Mouse (Mus musculus): ENCODE measurements around the gene Btbd9. TPM values are rescaled to one million over a fixed set of nuclear protein-coding genes. Genes with fewer than 3 reads are reported as not detected.

Gene Btbd9
- total RNA-seq, 1 experiment = 28.2 TPM

DNA sequence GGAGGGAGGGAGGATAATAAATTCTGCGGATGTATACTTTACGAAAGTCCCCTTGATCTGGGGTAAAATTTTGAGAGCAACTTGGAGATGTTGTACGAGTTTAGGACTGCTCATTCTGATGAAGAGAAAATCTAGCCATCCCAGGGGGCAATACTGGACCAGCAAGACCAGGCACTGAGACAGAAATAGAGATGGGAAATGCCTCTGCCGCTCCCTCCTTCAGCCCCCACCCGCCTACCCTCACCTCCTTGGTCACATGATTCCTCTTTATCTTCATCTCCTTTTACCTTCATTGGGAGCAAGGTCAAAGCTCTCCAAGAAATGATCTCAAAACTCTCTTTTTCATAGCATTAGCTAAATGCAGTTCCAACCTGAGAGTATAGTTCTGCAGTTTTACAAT is 88.6 kb downstream of the Btbd9 start:
- DNase-seq (ENCODE audit: low read depth, low spot score) = no peak
- peaks cover 2 to 8% of the 10 kb centered on the region in 2 experiments; a peak in 2 of 4 replicates for H3K4me1 ChIP-seq (ENCODE audit: control insufficient read depth in 2 of 2, insufficient read depth in 2 of 2, low read length in 2 of 2, poor library complexity in 1 of 2)
- no peaks in the 10 kb centered on the region for H3K9me3 ChIP-seq (ENCODE audit: control insufficient read depth, insufficient read depth, low read depth, low read length)
- peaks cover 2% of the 10 kb centered on the region; the same call in 1 of the 2 replicates for H3K36me3 ChIP-seq (ENCODE audit: control insufficient read depth, insufficient read depth, low read length, poor library complexity, severe bottlenecking)
- no peak overlapping the region for H3K4me3 ChIP-seq (ENCODE audit: insufficient read depth in 1 of 2, low read depth in 1 of 2, low read length in 2 of 2, poor library complexity in 1 of 2, severe bottlenecking in 1 of 2)
- no peak for TF ChIP-seq ZC3H11A (IDR thresholded peaks at IDR 0.05; ENCODE audit: borderline replicate concordance, low read depth, low read length)
- TF ChIP-seq HCFC1 (IDR thresholded peaks at IDR 0.05; ENCODE audit: borderline replicate concordance, insufficient read depth, low read length) = no peak
- no peak for TF ChIP-seq ZNF384 (IDR thresholded peaks at IDR 0.05; ENCODE audit: low read depth, low read length)
- TF ChIP-seq MAFK (IDR thresholded peaks at IDR 0.05; ENCODE audit: insufficient read depth, low read depth, low read length) = no peak
- TF ChIP-seq CHD2 (IDR thresholded peaks at IDR 0.05; ENCODE audit: low read depth, low read length) = no peak
- in situ Hi-C loops (cut with MboI; ENCODE audit: low sequenced_read_pairs in 2 of 2, unreplicated experiment in 2 of 2) = no loop called here
- H3K27ac ChIP-seq (ENCODE audit: insufficient read depth, low read depth, low read length, poor library complexity, severe bottlenecking) = no peak overlapping the region
- H3K9ac ChIP-seq (ENCODE audit: insufficient read depth, low read depth, low read length, poor library complexity, severe bottlenecking) = no peak overlapping the region

DNA sequence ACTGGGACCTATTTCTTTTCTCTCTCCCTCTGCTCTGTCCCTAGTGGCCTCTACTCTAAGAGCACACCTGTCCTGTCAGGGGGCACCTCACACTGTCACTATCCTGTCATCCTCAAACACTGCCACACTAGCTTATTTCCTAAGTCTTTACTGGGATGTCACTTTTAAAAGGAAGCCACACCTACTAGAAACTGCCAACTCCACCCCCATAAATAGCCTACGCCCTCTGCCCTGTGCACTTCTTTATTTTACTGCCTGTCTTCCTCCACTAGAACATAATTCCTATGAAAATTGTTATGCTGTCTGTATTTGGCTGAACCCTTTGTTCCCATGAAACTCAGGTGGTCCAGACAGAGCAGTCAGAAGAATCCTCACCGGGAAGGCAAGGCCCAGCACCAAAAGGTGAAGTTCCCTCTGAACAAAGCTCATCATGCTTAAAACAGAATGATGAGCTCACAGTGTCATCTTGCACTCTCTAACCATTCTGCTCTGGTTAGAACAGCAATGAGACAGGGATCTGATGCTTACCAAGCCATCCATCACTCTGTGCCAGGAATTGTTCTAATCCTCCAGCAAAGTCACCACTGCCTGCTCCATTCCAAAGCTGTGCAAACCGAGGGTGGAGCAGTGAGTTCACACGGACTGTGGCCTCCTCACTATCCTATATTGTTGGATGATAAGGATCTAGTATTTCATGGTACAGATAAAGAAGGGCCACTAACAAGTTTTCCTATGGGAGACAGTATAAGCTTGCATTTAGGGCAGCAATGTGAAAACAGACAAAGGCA is 91.0 kb downstream of the Btbd9 start:
- H3K4me3 ChIP-seq (ENCODE audit: insufficient read depth in 1 of 2, low read depth in 1 of 2, low read length in 2 of 2, poor library complexity in 1 of 2, severe bottlenecking in 1 of 2) = no peak overlapping the region
- no peak for DNase-seq (ENCODE audit: low read depth, low spot score)
- H3K9ac ChIP-seq (ENCODE audit: insufficient read depth, low read depth, low read length, poor library complexity, severe bottlenecking) = no peak overlapping the region
- no peaks in the 10 kb centered on the region for H3K9me3 ChIP-seq (ENCODE audit: control insufficient read depth, insufficient read depth, low read depth, low read length)
- H3K27ac ChIP-seq (ENCODE audit: insufficient read depth, low read depth, low read length, poor library complexity, severe bottlenecking) = no peak overlapping the region
- H3K4me1 ChIP-seq (ENCODE audit: control insufficient read depth in 2 of 2, insufficient read depth in 2 of 2, low read length in 2 of 2, poor library complexity in 1 of 2) = peaks cover 2 to 5% of the 10 kb centered on the region in 2 experiments; a peak in 2 of 4 replicates
- TF ChIP-seq ZNF384 (IDR thresholded peaks at IDR 0.05; ENCODE audit: low read depth, low read length) = no peak
- no peak for TF ChIP-seq HCFC1 (IDR thresholded peaks at IDR 0.05; ENCODE audit: borderline replicate concordance, insufficient read depth, low read length)
- TF ChIP-seq MAFK (IDR thresholded peaks at IDR 0.05; ENCODE audit: insufficient read depth, low read depth, low read length) = no peak
- no peak for TF ChIP-seq ZC3H11A (IDR thresholded peaks at IDR 0.05; ENCODE audit: borderline replicate concordance, low read depth, low read length)
- TF ChIP-seq CHD2 (IDR thresholded peaks at IDR 0.05; ENCODE audit: low read depth, low read length) = no peak
- in situ Hi-C loops (cut with MboI; ENCODE audit: low sequenced_read_pairs in 2 of 2, unreplicated experiment in 2 of 2) = no loop called here
- peaks cover 3% of the 10 kb centered on the region; the same call in 1 of the 2 replicates for H3K36me3 ChIP-seq (ENCODE audit: control insufficient read depth, insufficient read depth, low read length, poor library complexity, severe bottlenecking)

DNA sequence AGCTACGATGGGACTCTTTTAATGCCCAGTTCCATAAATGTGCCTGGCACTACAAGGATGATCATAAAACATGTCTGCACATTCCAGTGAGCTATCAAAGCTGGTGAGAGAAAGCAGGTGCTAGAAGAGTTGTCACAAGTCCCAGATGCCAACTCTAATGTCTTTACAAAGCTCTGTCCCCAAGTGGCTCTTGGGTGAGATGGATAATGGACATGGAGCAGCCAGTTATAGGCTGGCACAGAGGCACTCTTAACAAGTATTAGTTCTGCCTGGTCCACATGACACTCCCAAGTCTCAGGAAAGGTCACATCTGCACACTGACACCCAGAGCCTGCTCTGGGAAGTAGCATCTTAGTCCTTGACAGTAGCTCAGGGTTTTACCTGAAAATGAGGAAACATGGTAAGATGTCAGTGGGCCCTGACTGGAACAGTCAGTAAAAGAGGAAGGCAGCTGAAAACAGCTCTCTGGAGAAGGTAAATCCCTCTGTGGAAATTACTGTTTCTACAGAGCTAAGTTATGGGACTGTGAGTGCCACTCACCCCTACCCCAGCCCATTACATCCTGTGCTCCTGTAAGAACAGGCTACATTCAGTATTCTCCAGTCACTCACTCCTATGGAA is 91.7 kb downstream of the Btbd9 start:
- Histone ChIP-seq H3K4me3 (ENCODE audit: insufficient read depth in 1 of 2, low read depth in 1 of 2, low read length in 2 of 2, poor library complexity in 1 of 2, severe bottlenecking in 1 of 2) (no peak overlapping the region), H3K9me3 (ENCODE audit: control insufficient read depth, insufficient read depth, low read depth, low read length) (no peaks in the 10 kb centered on the region), H3K27ac (ENCODE audit: insufficient read depth, low read depth, low read length, poor library complexity, severe bottlenecking) (no peak overlapping the region), H3K4me1 (ENCODE audit: control insufficient read depth in 2 of 2, insufficient read depth in 2 of 2, low read length in 2 of 2, poor library complexity in 1 of 2) (peaks cover 2 to 5% of the 10 kb centered on the region in 2 experiments; a peak in 2 of 4 replicates), H3K36me3 (ENCODE audit: control insufficient read depth, insufficient read depth, low read length, poor library complexity, severe bottlenecking) (peaks cover 3% of the 10 kb centered on the region; the same call in 1 of the 2 replicates), H3K9ac (ENCODE audit: insufficient read depth, low read depth, low read length, poor library complexity, severe bottlenecking) (no peak overlapping the region)
- no peak for DNase-seq (ENCODE audit: low read depth, low spot score)
- no peak for TF ChIP-seq HCFC1 (IDR thresholded peaks at IDR 0.05; ENCODE audit: borderline replicate concordance, insufficient read depth, low read length)
- TF ChIP-seq ZNF384 (IDR thresholded peaks at IDR 0.05; ENCODE audit: low read depth, low read length) = no peak
- TF ChIP-seq MAFK (IDR thresholded peaks at IDR 0.05; ENCODE audit: insufficient read depth, low read depth, low read length) = no peak
- TF ChIP-seq CHD2 (IDR thresholded peaks at IDR 0.05; ENCODE audit: low read depth, low read length) = no peak
- no peak for TF ChIP-seq ZC3H11A (IDR thresholded peaks at IDR 0.05; ENCODE audit: borderline replicate concordance, low read depth, low read length)
- in situ Hi-C loops (cut with MboI; ENCODE audit: low sequenced_read_pairs in 2 of 2, unreplicated experiment in 2 of 2) = no loop called here

DNA sequence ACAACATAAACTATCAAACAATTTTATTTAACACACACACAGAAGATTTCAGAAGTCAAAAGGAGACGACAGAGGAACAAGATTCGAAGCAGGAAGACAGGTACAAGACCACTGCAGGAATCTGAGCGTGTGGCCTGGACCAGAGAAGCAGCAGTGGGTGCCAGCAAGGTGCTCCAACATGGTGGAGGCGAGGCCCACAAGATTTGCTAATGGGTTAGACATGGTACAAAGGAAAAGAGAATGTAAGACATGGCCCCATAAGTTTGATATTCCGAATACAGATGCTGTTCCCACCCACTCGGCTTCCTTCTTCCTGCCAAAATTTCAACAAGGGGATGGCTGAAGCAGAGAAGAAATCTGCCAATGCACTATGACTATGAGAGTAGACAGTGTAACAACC is 94.5 kb downstream of the Btbd9 start:
- H3K36me3 ChIP-seq (ENCODE audit: control insufficient read depth, insufficient read depth, low read length, poor library complexity, severe bottlenecking) = peaks cover 3% of the 10 kb centered on the region; the same call in 1 of the 2 replicates
- H3K9me3 ChIP-seq (ENCODE audit: control insufficient read depth, insufficient read depth, low read depth, low read length) = no peaks in the 10 kb centered on the region
- peaks cover 0 to 5% of the 10 kb centered on the region in 2 experiments; a peak in 1 of 4 replicates for H3K4me1 ChIP-seq (ENCODE audit: control insufficient read depth in 2 of 2, insufficient read depth in 2 of 2, low read length in 2 of 2, poor library complexity in 1 of 2)
- DNase-seq (ENCODE audit: low read depth, low spot score) = no peak
- no peak overlapping the region for H3K27ac ChIP-seq (ENCODE audit: insufficient read depth, low read depth, low read length, poor library complexity, severe bottlenecking)
- no peak overlapping the region for H3K4me3 ChIP-seq (ENCODE audit: insufficient read depth in 1 of 2, low read depth in 1 of 2, low read length in 2 of 2, poor library complexity in 1 of 2, severe bottlenecking in 1 of 2)
- in situ Hi-C loops (cut with MboI; ENCODE audit: low sequenced_read_pairs in 2 of 2, unreplicated experiment in 2 of 2) = no loop called here
- no peak overlapping the region for H3K9ac ChIP-seq (ENCODE audit: insufficient read depth, low read depth, low read length, poor library complexity, severe bottlenecking)
- TF ChIP-seq CHD2 (IDR thresholded peaks at IDR 0.05; ENCODE audit: low read depth, low read length) (no peak), HCFC1 (IDR thresholded peaks at IDR 0.05; ENCODE audit: borderline replicate concordance, insufficient read depth, low read length) (no peak), ZNF384 (IDR thresholded peaks at IDR 0.05; ENCODE audit: low read depth, low read length) (no peak), ZC3H11A (IDR thresholded peaks at IDR 0.05; ENCODE audit: borderline replicate concordance, low read depth, low read length) (no peak), MAFK (IDR thresholded peaks at IDR 0.05; ENCODE audit: insufficient read depth, low read depth, low read length) (no peak)
